Mouse (Mus musculus): ENCODE measurements around the gene Erbb3. TPM values are rescaled to one million over a fixed set of nuclear protein-coding genes. Genes with fewer than 3 reads are reported as not detected.
"Not testable (repeated sequence)": the region's sequence is repeated elsewhere in the genome, so short reads cannot be mapped to it uniquely, and the experiment has no call there.

The Erbb3 gene
- polyA plus RNA-seq, 1 experiment, result 0.77 TPM

DNA sequence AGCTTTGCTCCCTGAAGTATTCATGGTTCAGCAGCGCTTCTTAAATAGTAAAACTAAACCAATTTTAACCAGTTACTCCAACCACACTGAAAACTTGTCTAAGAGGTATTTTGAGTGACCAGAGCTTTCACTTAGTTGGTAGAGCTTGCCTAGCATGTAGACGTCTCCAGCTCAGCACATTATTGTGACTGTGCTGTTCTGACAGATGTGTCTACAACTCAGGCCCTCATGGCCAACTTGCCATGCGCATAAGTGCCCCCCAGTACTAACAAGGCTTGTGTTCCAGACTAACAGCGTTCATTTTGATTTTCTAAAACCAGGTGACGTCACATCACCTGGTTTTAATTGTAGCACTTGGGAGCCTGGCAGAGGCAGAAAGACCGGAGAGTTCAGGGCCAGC, 32.5 kb downstream of the Erbb3 start:
- Histone ChIP-seq H3K27ac (ENCODE audit: control insufficient read depth, insufficient read depth, low read depth, low read length) (no peak overlapping the region), H3K27me3 (ENCODE audit: control insufficient read depth, insufficient read depth, low read length) (no peaks in the 10 kb centered on the region), H3K4me3 (ENCODE audit: control insufficient read depth, low read depth, low read length) (no peak overlapping the region), H3K36me3 (ENCODE audit: control insufficient read depth, insufficient read depth, low read length) (peaks cover 3% of the 10 kb centered on the region), H3K4me1 (ENCODE audit: control insufficient read depth, insufficient read depth, low read length) (no peaks in the 10 kb centered on the region)
- no peak for TF ChIP-seq CTCF (IDR thresholded peaks at IDR 0.05; ENCODE audit: control insufficient read depth, insufficient read depth, insufficient replicate concordance, low read depth, low read length)

GRCm38 (mm10) chr10:128556286-128556685, 33.2 kb downstream of the Erbb3 start:
- Histone ChIP-seq H3K4me3 (ENCODE audit: control insufficient read depth, low read depth, low read length) (no peak overlapping the region), H3K4me1 (ENCODE audit: control insufficient read depth, insufficient read depth, low read length) (no peaks in the 10 kb centered on the region), H3K27ac (ENCODE audit: control insufficient read depth, insufficient read depth, low read depth, low read length) (no peak overlapping the region), H3K27me3 (ENCODE audit: control insufficient read depth, insufficient read depth, low read length) (no peaks in the 10 kb centered on the region), H3K36me3 (ENCODE audit: control insufficient read depth, insufficient read depth, low read length) (peaks cover 3% of the 10 kb centered on the region)
- no peak for TF ChIP-seq POLR2A (IDR thresholded peaks at IDR 0.05; ENCODE audit: control insufficient read depth, low read depth, low read length)
- no peak for TF ChIP-seq CTCF (IDR thresholded peaks at IDR 0.05; ENCODE audit: control insufficient read depth, insufficient read depth, insufficient replicate concordance, low read depth, low read length)

- H3K4me3 ChIP-seq (ENCODE audit: control insufficient read depth, low read depth, low read length); H3K36me3 ChIP-seq (ENCODE audit: control insufficient read depth, insufficient read depth, low read length): not testable (repeated sequence)
These were observed 33.9 kb downstream of the Erbb3 start for GRCm38 (mm10) chr10:128555567-128555966.

GRCm38 (mm10) chr10:128550144-128550823, 39.2 kb downstream of the Erbb3 start:
- not testable (repeated sequence) for H3K4me1 ChIP-seq (ENCODE audit: control insufficient read depth, insufficient read depth, low read length); H3K27ac ChIP-seq (ENCODE audit: control insufficient read depth, insufficient read depth, low read depth, low read length); H3K4me3 ChIP-seq (ENCODE audit: control insufficient read depth, low read depth, low read length); H3K27me3 ChIP-seq (ENCODE audit: control insufficient read depth, insufficient read depth, low read length); H3K36me3 ChIP-seq (ENCODE audit: control insufficient read depth, insufficient read depth, low read length)

More at GRCm38 (mm10) chr10:128555567-128555966, 33.9 kb downstream of the Erbb3 start:
- H3K4me1 ChIP-seq (ENCODE audit: control insufficient read depth, insufficient read depth, low read length); H3K27ac ChIP-seq (ENCODE audit: control insufficient read depth, insufficient read depth, low read depth, low read length); H3K27me3 ChIP-seq (ENCODE audit: control insufficient read depth, insufficient read depth, low read length): not testable (repeated sequence)

GRCm38 (mm10) chr10:128549682-128550057, 39.8 kb downstream of the Erbb3 start:
- not testable (repeated sequence) for H3K4me3 ChIP-seq (ENCODE audit: control insufficient read depth, low read depth, low read length)

DNA sequence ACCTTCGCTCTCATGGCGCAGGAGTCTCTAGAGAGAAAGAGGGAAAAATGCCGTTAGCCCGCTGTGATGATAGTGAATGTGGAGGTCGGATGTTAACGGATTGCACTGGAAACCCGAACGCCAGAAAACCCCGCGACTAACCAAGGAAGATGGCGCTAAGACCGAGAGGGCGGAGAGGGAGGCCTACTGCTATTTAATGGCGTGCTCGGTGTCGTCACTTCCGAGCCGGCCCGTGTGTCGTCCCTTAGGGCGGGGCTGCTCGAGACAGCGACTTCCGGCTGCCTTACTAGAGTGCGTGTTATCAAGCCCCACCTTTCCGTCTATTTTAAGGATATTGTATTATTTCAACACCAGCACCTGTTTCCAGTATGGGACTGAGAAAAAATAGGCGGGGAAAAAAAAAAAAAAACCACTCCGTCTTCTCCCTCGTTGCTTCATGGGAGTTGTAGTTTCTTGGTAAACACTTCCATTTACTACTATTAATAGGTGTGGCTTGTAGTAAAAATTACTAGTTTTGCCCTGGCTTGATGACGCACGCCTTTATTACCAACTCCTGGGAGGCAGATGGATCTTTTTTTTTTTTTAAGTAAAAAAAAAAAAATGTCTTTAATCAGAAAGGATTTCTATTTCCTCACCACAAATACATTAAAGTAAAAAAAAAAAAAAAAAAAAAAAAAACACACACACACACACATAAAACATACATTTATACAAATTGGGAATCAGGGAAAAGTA, 40.3 kb downstream of the Erbb3 start, which contains the start of gene Rpl41:
TSS of gene Rpl41 (minus strand) at position 359 of the 735 bp plus-strand sequence.
- no peaks in the 10 kb centered on the region for H3K27me3 ChIP-seq (ENCODE audit: control insufficient read depth, insufficient read depth, low read length)
- TF ChIP-seq POLR2A (IDR thresholded peaks at IDR 0.05; ENCODE audit: control insufficient read depth, low read depth, low read length) (peak; percentile 100), CTCF (IDR thresholded peaks at IDR 0.05; ENCODE audit: control insufficient read depth, insufficient read depth, insufficient replicate concordance, low read depth, low read length) (no peak)
- peak within 1 kb of the TSS; percentile 91 for H3K4me3 ChIP-seq (ENCODE audit: control insufficient read depth, low read depth, low read length)
- no peaks in the 10 kb centered on the region for H3K4me1 ChIP-seq (ENCODE audit: control insufficient read depth, insufficient read depth, low read length)
- peaks cover 7% of the 10 kb centered on the region for H3K36me3 ChIP-seq (ENCODE audit: control insufficient read depth, insufficient read depth, low read length)
- peak within 1 kb of the TSS; percentile 96 for H3K27ac ChIP-seq (ENCODE audit: control insufficient read depth, insufficient read depth, low read depth, low read length)

More at GRCm38 (mm10) chr10:128549682-128550057, 39.8 kb downstream of the Erbb3 start:
- not testable (repeated sequence) for H3K27ac ChIP-seq (ENCODE audit: control insufficient read depth, insufficient read depth, low read depth, low read length); H3K36me3 ChIP-seq (ENCODE audit: control insufficient read depth, insufficient read depth, low read length); H3K27me3 ChIP-seq (ENCODE audit: control insufficient read depth, insufficient read depth, low read length); H3K4me1 ChIP-seq (ENCODE audit: control insufficient read depth, insufficient read depth, low read length)

DNA sequence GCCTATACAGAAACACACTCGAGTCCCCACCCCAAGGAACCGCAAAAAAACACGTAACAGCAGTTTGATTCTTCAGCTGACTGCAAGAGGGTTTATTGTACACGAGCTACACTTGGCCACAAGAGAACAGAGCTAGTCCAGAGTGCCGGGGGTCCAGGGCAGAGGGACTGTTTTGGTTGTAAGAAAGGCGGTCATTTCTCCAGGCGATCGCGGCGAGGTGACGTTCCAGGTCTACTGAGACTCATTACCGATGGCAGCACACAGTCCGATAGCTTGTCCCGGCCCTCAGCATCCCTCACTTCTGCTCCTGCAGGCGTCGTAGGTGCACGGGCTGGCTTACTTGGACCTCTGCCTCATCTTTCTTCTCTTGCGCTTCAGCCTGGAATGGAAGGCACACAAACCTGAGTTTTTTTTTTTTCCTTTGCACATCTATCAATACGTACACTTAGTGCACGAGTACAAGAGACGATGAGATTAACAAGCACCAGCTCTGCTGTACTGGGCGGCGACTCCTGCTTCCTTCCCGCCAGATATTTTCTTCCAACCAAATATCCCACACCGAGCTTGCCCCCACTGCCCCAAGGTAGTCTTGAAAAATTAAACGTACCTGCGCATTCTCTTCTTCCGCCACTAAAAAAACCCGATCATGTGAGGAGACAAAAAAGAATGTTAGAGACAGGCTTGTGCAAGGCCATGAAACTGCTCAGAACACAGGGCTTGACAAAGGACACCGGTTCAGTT, 41.2 kb downstream of the Erbb3 start:
- not testable (repeated sequence) for H3K27me3 ChIP-seq (ENCODE audit: control insufficient read depth, insufficient read depth, low read length); H3K4me1 ChIP-seq (ENCODE audit: control insufficient read depth, insufficient read depth, low read length)
- H3K27ac ChIP-seq (ENCODE audit: control insufficient read depth, insufficient read depth, low read depth, low read length), result peak overlapping the region; percentile 96
- peak overlapping the region; percentile 91 for H3K4me3 ChIP-seq (ENCODE audit: control insufficient read depth, low read depth, low read length)
- H3K36me3 ChIP-seq (ENCODE audit: control insufficient read depth, insufficient read depth, low read length), result peaks cover 11% of the 10 kb centered on the region

Data from testis, adult 2 months (tissue).